Mouse (Mus musculus): Measurements from ENCODE around the gene Caap1.

Gene Caap1

GRCm38 (mm10) chr4:94515366-94515765 lies 41.2 kb downstream of the Caap1 start:
- DNase-seq (ENCODE audit: low spot score): no peak

DNA sequence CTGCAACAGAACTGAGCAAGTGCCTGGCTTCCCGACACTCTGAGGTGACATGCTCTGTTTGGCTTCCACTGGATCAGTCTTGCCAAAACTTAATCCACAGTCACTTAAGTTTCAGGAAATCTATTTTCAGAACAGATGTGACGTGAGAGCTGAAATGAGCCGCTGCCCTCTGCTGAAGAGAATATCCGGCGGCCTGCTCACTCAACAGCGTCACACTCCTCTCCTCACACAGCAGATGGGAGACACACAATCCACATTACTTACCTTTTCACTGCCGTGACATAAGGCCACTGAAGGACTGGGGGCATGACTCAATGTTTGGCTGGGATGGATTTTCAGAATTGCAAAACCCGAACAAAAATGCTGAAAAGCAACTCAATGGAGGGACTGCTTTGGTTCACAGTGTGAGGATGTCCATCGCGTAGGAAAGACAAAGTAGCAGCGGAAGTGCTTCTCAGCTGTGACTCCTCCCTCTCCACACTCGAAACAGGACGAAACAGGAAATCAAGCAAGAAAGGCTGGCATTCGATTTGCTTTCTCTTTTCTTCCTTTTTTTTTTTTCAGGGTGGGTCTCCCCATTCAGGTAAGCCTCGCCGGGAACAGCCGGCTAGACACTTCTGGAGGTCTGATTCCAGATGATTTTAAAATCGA lies 79.7 kb downstream of the Caap1 start:
- DNase-seq (ENCODE audit: low spot score): no peak

GRCm38 (mm10) chr4:94473286-94473685 lies 83.3 kb downstream of the Caap1 start:
- no peak for DNase-seq (ENCODE audit: low spot score)

- DNase-seq (ENCODE audit: low spot score): no peak
Observed at GRCm38 (mm10) chr4:94459424-94459823, 97.2 kb downstream of the Caap1 start.

DNA sequence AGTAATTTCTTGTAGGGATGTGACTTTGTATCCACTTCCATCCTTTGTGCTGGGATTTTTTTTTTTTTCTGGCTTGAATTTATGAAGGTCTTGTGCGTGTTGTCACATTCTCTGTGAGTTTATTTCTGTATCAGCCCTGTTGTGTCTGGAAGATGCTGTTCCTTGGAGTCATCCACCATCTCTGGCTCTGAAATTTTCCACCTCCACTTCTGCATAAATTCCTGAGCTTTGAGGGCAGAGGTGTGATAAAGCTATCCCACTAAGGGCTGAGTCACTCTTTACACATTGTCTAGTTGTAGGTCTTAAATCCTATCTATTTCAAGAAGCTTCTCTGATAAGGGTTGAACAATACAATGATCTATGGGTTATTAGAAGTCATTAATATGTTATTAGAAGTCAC lies 101.7 kb downstream of the Caap1 start:
- no peak for DNase-seq (ENCODE audit: low spot score)

Measured in c-Kit-positive CD71-positive TER-119-positive erythroid progenitor cells, embryonic 14.5 days (primary cell).